Mouse (Mus musculus) kidney, adult 9 months (tissue): ENCODE results near the gene Lrrc41.
A peak's percentile ranks its signal among the peaks of the same experiment; 100 is the strongest.

Source experiments
- DNase-seq: peaks from one replicate; pipeline ENCODE4 v3.0.0; 2022

The Lrrc41 gene

DNA sequence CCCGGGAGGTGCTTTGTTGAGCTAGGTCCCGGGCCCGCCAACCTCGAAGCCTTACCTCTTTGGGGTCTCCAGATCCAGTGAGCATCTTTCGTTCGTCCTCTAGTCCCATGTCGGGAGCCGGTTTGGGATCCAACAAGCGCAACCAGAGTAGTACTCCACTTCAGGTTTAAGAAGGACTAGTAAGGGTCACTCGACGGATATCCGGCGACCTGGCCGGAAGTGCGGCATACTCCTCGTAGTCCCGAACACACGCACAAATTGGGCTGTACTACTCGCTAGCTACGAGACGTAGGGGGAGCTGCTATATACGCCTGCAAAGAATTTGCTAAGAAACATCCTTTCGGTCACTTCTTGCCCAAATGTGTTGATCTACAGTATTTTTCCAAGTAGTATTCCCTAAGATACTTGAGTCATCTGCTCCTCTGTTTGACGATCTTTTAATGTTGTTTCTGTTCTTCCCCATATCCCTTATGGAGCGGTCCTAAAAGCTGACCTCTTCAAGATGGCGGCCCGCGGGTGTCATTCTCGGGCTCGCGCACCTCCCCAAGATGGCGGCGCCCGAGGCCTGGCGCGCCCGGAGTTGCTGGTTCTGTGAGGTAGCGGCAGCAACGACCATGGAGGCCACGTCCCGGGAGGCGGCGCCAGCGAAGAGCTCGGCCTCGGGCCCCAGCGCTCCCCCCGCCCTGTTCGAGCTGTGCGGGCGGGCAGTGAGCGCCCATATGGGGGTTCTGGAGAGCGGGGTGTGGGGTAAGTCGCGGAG is at the start of gene Lrrc41, which contains the start of gene Uqcrh:
TSS of gene Lrrc41 (plus strand) at position 409 of the 760 bp plus-strand sequence.
TSS of gene Uqcrh (minus strand) at position 211 of the 760 bp plus-strand sequence.
- DNase-seq, result peak; percentile 97

- no peak for DNase-seq
Measured at GRCm38 (mm10) chr4:116032906-116033305, 42.2 kb upstream of the Lrrc41 start.

GRCm38 (mm10) chr4:116033374-116033773 is 41.7 kb upstream of the Lrrc41 start:
- DNase-seq, result no peak

GRCm38 (mm10) chr4:116040466-116040865 is 34.6 kb upstream of the Lrrc41 start:
- DNase-seq, result peak; percentile 45

GRCm38 (mm10) chr4:116042186-116042585 is 32.9 kb upstream of the Lrrc41 start:
- DNase-seq, result no peak

GRCm38 (mm10) chr4:116046604-116047003 is 28.5 kb upstream of the Lrrc41 start:
- no peak for DNase-seq

GRCm38 (mm10) chr4:116047681-116048080 is 27.4 kb upstream of the Lrrc41 start:
- DNase-seq, result no peak

DNA sequence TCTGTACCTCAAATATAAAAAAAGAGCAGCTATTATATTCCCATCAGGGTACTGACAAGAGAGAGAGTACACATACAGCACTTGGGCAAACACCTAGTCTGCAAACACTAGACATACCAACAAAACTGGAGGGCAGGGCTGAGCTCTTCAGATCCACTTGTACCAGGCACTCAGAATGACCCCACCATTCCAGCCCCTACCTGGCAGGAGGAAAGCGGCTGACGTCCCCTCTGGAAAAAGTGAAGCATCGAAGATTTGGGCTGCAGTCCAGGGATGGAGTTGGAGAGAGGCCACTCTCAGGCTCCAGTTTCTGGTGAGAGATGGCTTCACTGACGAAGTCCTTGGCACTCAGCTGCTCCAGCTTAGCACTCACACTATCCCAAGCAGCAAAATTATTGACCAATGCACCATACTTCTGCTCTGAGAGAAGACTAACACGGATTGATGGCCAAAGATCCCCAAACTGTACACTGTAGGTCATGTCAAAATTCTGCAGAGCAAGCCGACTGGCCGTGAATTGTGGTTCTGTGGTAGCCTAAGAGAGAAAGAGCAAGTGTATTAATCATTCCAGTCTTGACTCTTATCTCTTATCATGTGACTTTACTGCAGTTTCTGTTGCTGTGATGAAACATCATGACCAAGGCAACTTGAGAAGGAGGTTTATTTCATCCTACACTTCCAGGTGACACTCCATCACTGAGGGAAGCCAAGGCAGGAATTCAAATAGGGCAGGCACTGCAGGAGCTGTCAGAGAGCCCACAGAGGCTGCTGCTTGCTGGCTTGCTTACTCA is 26.7 kb upstream of the Lrrc41 start:
- DNase-seq, result no peak

GRCm38 (mm10) chr4:116049211-116049610 is 25.9 kb upstream of the Lrrc41 start:
- no peak for DNase-seq

GRCm38 (mm10) chr4:116052526-116053293 is 22.4 kb upstream of the Lrrc41 start:
- DNase-seq, result peak; percentile 76

DNA sequence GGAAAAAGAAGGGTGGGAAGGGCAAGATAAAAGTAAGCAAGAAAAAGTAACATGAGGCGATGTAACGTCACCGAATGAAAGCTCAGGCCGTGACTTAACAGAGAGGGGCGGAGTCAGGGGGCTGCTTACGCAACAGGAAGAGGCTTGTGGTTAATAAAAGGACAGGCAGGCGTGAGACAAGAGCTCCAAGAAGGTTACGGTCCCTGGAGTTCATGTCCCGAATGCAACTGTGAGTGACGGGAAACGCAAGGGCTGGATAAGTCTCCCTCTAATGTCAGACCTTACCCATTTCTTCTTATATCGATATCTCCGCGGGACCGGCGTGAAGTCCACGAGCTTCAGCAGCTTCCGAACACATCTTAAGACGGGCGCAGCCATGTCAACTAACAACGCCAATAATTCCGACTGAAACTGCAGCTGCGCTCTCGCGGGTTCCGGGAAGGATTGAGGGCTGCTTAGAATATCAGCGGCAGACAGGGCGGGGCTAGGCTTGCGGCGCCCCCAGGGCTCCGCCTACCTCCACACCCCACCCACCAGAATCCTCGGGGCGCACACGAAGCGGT is 21.6 kb upstream of the Lrrc41 start, which contains the start of gene Nsun4:
TSS of gene Nsun4 (minus strand) at position 478 of the 563 bp plus-strand sequence.
- peak; percentile 95 for DNase-seq

DNA sequence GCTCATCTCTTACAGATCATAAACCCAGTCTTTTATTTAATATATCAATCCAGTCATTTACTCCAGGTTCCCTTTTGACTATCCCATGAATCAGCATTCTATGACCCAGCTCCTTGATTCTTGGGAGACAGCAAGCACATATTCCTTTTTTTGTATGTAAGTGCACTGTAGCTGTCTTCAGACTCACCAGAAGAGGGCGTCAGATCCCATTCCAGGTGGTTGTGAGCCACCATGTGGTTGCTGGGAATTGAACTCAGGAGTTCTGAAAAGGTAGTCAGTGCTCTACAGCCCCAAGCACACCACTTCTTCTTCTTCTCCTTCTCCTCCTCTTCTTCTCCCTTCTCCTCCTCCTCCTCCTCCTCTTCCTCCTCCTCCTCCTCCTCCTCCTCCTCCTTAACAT is 17.5 kb upstream of the Lrrc41 start:
- no peak for DNase-seq

- no peak for DNase-seq
Measured at GRCm38 (mm10) chr4:116059012-116059726, 15.9 kb upstream of the Lrrc41 start.

GRCm38 (mm10) chr4:116063855-116064254 is 11.2 kb upstream of the Lrrc41 start:
- no peak for DNase-seq

DNA sequence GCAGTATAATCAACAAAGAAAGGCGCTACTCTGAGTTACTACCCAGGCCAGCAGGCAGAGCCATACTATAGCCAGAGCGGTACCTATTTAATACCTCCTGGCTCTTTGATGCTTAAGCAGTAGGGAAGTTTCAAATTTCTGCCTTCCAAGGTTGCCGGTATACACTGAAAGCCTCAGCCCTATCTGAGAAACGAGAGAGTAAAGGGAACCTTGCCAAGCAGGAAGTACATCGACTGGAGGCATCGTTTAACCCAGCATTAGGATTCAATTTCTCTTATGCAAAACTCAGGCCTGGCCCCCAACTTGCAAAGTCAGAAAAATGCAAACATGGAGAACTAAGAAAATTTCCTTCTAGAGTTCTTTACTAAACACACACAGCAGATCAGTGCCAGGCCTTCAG is 5.0 kb upstream of the Lrrc41 start:
- DNase-seq, result no peak

GRCm38 (mm10) chr4:116073146-116073545 is 1.9 kb upstream of the Lrrc41 start:
- DNase-seq, result peak; percentile 36

DNA sequence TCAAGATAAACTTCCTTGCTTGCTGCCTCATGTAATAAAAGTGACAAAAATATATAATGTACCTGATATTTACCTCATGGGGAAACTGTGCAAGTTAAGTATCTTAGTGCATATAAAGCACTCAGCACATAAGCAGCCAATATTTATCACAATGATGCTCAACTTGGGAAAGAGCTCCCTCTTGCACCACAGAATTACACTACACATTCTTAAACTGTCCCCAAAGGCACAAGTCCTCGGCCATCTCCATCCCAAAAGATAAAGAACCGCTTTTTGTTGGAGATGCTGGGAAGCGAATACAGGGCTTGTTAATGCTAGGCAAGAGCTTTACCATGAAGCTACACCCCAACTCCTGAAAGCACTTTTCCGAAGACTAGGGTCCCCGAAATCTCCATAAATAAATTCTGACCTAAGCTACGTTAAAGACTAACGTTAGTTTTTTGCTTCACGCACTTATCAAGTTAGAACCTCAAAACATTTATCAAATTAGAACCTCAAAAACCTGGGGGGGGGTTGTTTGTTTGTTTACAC is 859 bp upstream of the Lrrc41 start:
- peak; percentile 29 for DNase-seq

DNA sequence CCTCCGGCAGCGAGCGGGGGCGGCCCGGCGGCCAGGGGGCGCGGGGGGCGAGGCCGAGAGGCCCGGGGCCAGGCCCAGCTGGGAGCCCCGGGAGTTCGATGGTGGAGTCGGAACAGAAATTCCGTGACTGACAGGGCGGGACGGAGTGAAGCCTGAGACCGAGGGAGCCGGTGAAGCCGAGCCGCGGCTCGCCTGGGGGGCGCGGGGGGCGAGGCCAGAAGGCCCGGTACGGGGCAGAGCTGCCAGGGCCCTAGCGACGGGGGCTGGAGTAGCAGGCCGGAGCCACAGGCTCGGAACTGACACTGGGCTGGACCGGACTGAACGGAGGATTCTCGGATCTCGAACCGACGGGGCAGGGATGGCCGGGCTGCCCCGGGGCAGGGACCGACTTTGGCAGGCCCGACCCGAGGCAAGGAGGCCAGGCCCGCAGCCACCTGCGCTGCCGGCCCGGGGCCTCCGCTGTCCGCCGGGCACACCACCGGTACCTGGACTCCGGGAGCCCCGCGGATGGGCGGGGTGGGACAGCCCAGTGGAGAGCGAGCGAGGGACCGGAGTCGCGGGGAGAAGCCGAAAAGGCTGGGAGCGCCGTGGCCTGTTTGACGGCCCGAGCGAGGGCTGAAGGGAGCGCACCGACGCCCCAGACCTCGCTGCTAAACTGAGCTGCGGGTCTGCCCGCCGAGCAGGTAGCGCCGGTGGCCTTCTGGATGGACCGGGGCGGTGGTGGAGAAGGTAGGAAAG is 731 bp downstream of the Lrrc41 start:
- peak; percentile 72 for DNase-seq

DNA sequence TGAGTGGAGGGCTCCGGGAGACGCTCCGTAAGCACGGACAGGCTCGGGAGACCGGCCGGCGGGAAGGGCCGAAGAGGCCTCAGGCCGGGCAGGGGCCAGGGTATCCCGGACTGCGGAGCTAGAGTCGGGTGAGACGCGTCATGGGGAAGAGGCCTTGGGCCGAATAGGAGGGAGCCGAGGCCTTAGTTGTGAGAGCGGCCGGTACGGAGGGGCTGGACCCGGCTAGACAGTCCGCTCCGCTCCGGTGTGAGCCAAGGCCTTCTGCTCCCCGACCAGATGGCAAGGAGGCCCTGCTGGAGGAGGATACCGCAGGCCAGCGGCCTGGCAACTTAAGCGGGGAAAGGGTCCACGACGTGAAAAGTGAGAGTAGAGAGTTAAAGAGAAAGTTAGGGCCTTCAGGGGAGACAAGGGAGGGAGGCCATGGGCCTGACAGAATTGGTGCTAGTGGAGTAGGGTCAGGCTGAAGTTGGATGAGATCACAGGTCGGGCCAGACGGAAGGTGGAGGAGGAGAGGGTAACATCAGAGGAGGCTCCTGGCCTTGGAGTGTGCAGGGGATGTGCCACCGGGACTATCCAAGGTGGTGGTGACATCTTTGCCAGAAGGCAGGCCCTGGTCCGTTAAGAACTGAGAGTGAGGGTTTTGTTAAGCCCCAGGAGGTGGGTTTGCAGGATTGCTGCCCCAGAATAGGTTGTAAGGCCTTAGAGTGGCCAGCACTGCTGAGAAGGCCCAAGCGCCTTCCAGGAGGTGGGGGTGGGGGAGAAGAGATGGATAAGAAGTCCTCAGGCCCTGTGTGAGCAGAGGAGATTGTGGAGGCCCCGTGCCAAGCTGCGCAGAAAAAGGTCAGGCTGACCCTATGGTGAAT is 1.5 kb downstream of the Lrrc41 start:
- DNase-seq, result peak; percentile 40
